Mouse (Mus musculus): Measurements from ENCODE around the gene Hnrnph1. TPM values are rescaled to one million over a fixed set of nuclear protein-coding genes. Genes with fewer than 3 reads are reported as not detected.

Hnrnph1 gene
- total and polyA plus RNA-seq, 3 experiments: 239 to 829 (median 428) TPM

DNA sequence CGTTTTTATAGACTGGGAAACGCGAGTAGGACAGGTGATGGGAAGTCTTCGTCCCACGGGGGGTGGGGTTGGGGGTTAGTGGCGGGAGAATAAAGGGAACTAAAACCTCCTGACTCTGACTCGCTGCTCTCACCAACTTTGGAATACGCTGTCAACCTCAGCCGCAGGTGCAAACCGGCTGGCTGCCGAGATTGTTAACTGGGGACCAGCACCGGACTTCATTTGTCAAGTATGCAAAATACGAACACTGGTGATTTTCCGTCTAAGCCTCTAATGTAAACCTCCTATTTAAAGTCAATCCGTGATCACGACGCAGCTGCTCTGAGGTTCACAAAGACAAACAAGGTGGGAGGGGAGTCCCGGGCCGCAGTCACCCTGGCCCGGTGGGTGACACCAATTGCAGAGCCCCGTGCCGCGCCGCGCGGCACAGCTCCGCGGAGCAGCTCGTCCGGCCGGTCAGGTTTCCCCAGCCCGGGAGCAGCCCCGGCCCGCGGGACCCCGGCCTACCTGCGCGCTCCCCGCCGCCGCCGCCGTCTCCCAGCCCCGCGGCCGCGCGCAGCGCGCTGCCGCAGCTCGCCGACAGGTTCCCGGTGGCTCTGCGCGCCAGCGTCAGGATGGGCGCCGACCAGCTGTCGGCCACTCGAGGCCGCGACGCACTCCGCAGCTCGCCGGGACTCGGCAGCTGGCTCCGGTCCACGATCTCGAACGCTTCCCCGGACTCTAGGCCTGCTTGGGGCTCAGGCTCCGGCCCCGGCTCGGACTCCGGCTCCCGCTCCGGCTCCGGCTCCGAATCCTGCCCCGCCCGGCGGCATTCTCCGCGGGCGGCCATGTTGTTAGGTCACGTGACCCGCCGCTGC lies 53.7 kb downstream of the Hnrnph1 start, which contains the start of gene Rufy1:
Rufy1 (minus strand) TSS at position 849 of the 857 bp plus-strand sequence.
- TF ChIP-seq MAX (IDR thresholded peaks at IDR 0.05; ENCODE audit: low read length) (peak; percentile 91; the same call in 1 of the 2 replicates), TCF12 (IDR thresholded peaks at IDR 0.05; ENCODE audit: low read depth, low read length) (peak; percentile 96), POLR2A (IDR thresholded peaks at IDR 0.05; ENCODE audit: low read depth, low read length) (peak; percentile 69), ZMIZ1 (IDR thresholded peaks at IDR 0.05; ENCODE audit: low read depth, low read length) (peak; percentile 84), BHLHE40 (IDR thresholded peaks at IDR 0.05; ENCODE audit: low read depth, low read length) (peak; percentile 98), ETS1 (conservative IDR thresholded peaks at IDR 0.05; ENCODE audit: low read depth, low read length) (peak; percentile 94), ZNF384 (IDR thresholded peaks at IDR 0.05; ENCODE audit: low read depth, low read length) (no peak), JUN (IDR thresholded peaks at IDR 0.05; ENCODE audit: insufficient read depth, low read depth, low read length) (peak; percentile 56), NELFE (IDR thresholded peaks at IDR 0.05; ENCODE audit: low read depth, low read length) (peak; percentile 69), PAX5 (IDR thresholded peaks at IDR 0.05; ENCODE audit: low read length) (no peak), JUND (conservative IDR thresholded peaks at IDR 0.05; ENCODE audit: low read depth, low read length) (0 out of 2 replicates have a peak, but pooled peaks have one; percentile 52), RAD21 (IDR thresholded peaks at IDR 0.05; ENCODE audit: low read depth, low read length) (no peak), HCFC1 (IDR thresholded peaks at IDR 0.05; ENCODE audit: low read depth, low read length) (peak; percentile 65; the same call in 1 of the 2 replicates), E2F4 (IDR thresholded peaks at IDR 0.05; ENCODE audit: insufficient replicate concordance, low read depth, low read length) (peak; percentile 97), ELF1 (IDR thresholded peaks at IDR 0.05; ENCODE audit: low read depth, low read length) (peak; percentile 37; the same call in 1 of the 2 replicates), MYC (IDR thresholded peaks at IDR 0.05; ENCODE audit: low read depth, low read length) (peak; percentile 85), UBTF (IDR thresholded peaks at IDR 0.05; ENCODE audit: low read depth, low read length) (no peak; the same call in 1 of the 2 replicates), MEF2A (IDR thresholded peaks at IDR 0.05; ENCODE audit: borderline replicate concordance, low read depth, low read length) (peak; percentile 80), IRF4 (IDR thresholded peaks at IDR 0.05; ENCODE audit: low read depth, low read length) (peak; percentile 91), TBP (conservative IDR thresholded peaks at IDR 0.05; ENCODE audit: low read depth, low read length) (peak; percentile 88), EP300 (IDR thresholded peaks at IDR 0.05; ENCODE audit: low read length) (peak; percentile 93), USF2 (conservative IDR thresholded peaks at IDR 0.05; ENCODE audit: low read depth, low read length) (peak; percentile 96), SIN3A (IDR thresholded peaks at IDR 0.05; ENCODE audit: low read length) (peak; percentile 97), ZC3H11A (IDR thresholded peaks at IDR 0.05; ENCODE audit: low read depth, low read length) (no peak), GABPA (IDR thresholded peaks at IDR 0.05; ENCODE audit: insufficient replicate concordance, low read depth, low read length) (no peak), CHD2 (IDR thresholded peaks at IDR 0.05; ENCODE audit: low read length) (peak; percentile 83), MAZ (IDR thresholded peaks at IDR 0.05; ENCODE audit: low read depth, low read length) (peak; percentile 80), MAFK (IDR thresholded peaks at IDR 0.05; ENCODE audit: insufficient replicate concordance, low read length) (peak; percentile 83), RCOR1 (conservative IDR thresholded peaks at IDR 0.05; ENCODE audit: low read depth, low read length) (peak; percentile 92), POLR2AphosphoS2 (IDR thresholded peaks at IDR 0.05; ENCODE audit: low read depth, low read length) (no peak; the same call in 1 of the 2 replicates), KAT2A (IDR thresholded peaks at IDR 0.05; ENCODE audit: insufficient replicate concordance, low read length) (0 out of 2 replicates have a peak, but pooled peaks have one; percentile 49), NRF1 (IDR thresholded peaks at IDR 0.05; ENCODE audit: low read depth, low read length) (peak; percentile 65; the same call in 1 of the 2 replicates), MXI1 (IDR thresholded peaks at IDR 0.05; ENCODE audit: low read depth, low read length) (peak; percentile 59; the same call in 1 of the 2 replicates), USF1 (IDR thresholded peaks at IDR 0.05; ENCODE audit: low read depth, low read length) (peak; percentile 98)
- peaks cover 2% of the 10 kb centered on the region for H3K9me3 ChIP-seq (replicated peaks; ENCODE audit: low read length)
- peaks cover 20 to 71% of the 10 kb centered on the region in 2 experiments for H3K4me1 ChIP-seq (ENCODE audit: control insufficient read depth in 1 of 2, insufficient read depth in 2 of 2)
- peak; percentile 98 for DNase-seq (ENCODE audit: extremely low read depth)
- peaks cover 0 to 4% of the 10 kb centered on the region in 2 experiments for H3K36me3 ChIP-seq (replicated peaks in 1 of 2; ENCODE audit: control insufficient read depth in 1 of 2, insufficient read depth in 1 of 2, low read length in 1 of 2)
- H3K4me2 ChIP-seq (ENCODE audit: insufficient read depth, low read depth, poor library complexity, severe bottlenecking): peak within 1 kb of the TSS; percentile 93
- H3K27me3 ChIP-seq (replicated peaks): no peaks in the 10 kb centered on the region
- peak within 1 kb of the TSS; percentile 93 for H3K9ac ChIP-seq (ENCODE audit: insufficient read depth, low read depth)
- H3K27ac ChIP-seq (ENCODE audit: insufficient read depth, low read depth): peak within 1 kb of the TSS; percentile 97
- in situ Hi-C loops (cut with MboI; ENCODE audit: low pct_ligation_motif_present, low pct_unique_long_range_greater_than_20kb, low sequenced_read_pairs): loop anchor here (10.0 kb wide), 1 partner anchor 334 kb away; no protein-coding TSS in a partner anchor
- dilution Hi-C loops (cut with MboI; ENCODE audit: extremely low pct_ligation_motif_present, extremely low pct_unique_long_range_greater_than_20kb, low sequenced_read_pairs): no loop called here
- peak within 1 kb of the TSS; percentile 74 to 95 (median 83) for H3K4me3 ChIP-seq (replicated peaks in 1 of 3; ENCODE audit: low read depth in 2 of 3, low read length in 2 of 3, poor library complexity in 1 of 3)
- H3K79me2 ChIP-seq (replicated peaks; ENCODE audit: control insufficient read depth, extremely low read depth, insufficient read depth, poor library complexity, severe bottlenecking): no peaks in the 10 kb centered on the region

Measured in CH12.LX (cell line).